Mouse (Mus musculus): Measurements from ENCODE around the gene Atp23. TPM values are rescaled to one million over a fixed set of nuclear protein-coding genes. Genes with fewer than 3 reads are reported as not detected.

Atp23 gene
- 1 to 10 TPM; 2.5 to 3.8 TPM for total RNA-seq (2023)

GRCm38 (mm10) chr10:126900821-126901487, at the start of gene Atp23:
Gene Atp23, minus strand, starts transcription at chr10:126901355.

Other genes starting within 250 kb of the Atp23 start
- gene Ctdsp2, start 77.4 kb upstream of the Atp23 start, total RNA-seq (2023) = 100 to 1,000 TPM; 115 to 116 TPM
- 1 to 10 TPM in 1 of 2 experiments, under 1 TPM in 1; 0.15 to 1.1 TPM for gene Avil, start 99.4 kb upstream of the Atp23 start, total RNA-seq (2023)
- gene Tsfm, start 129.5 kb upstream of the Atp23 start, total RNA-seq (2023) = 10 to 100 TPM; 10.6 to 12.4 TPM
- gene Mettl1, start 140.1 kb upstream of the Atp23 start, total RNA-seq (2023) = 1 to 10 TPM; 4.9 to 5.1 TPM
- under 1 TPM in 1 of 2 experiments, not detected in 1; 0.24 TPM for gene Eef1akmt3, start 140.2 kb upstream of the Atp23 start, total RNA-seq (2023)
- gene Cyp27b1, start 146.9 kb upstream of the Atp23 start, total RNA-seq (2023) = under 1 TPM in 1 of 2 experiments, not detected in 1; 0.73 TPM
- under 1 TPM in 1 of 2 experiments, not detected in 1; 0.11 TPM for gene March9, start 158.8 kb upstream of the Atp23 start, total RNA-seq (2023)
- gene Cdk4, start 162.2 kb upstream of the Atp23 start, total RNA-seq (2023) = 100 to 1,000 TPM; 114 to 127 TPM
- gene Tspan31, start 168.9 kb upstream of the Atp23 start, total RNA-seq (2023) = 10 to 100 TPM; 22.0 to 22.1 TPM
- 10 to 100 TPM; 43.8 to 49.3 TPM for gene Agap2, start 173.9 kb upstream of the Atp23 start, total RNA-seq (2023)
- gene Os9, start 219.8 kb upstream of the Atp23 start, total RNA-seq (2023) = 100 to 1,000 TPM; 106 to 107 TPM

Measured in neutrophil, adult 59 days (primary cell).